Mouse (Mus musculus) left cerebral cortex, adult 6 months (tissue): ENCODE data around the gene Cct8. TPM values are rescaled to one million over a fixed set of nuclear protein-coding genes. Genes with fewer than 3 reads are reported as not detected.

ENCODE experiments used
- long read RNA-seq, 2 experiments: library from polyadenylated mRNA; unstranded; transcript quantifications; one replicate each; pipeline ENCODE4 v2.0.0; 2019 to 2020
- polyA plus RNA-seq: library from polyadenylated mRNA; unstranded; fragments of <200 nt; fragmentation: Nextera tagmentation; gene quantifications from 2 replicates; pipeline ENCODE4 v1.2.3, GENCODE M21; 2021

Gene Cct8
- 138 and 165 TPM in 2 replicates for polyA plus RNA-seq
- long read RNA-seq, experiment 1, transcript Cct8-201 (15 exons, 2,394 nt), result major isoform, 1,119 of 1,220 reads
- long read RNA-seq, experiment 1, partial matches to known transcripts, result 32 of 1,220 reads
- long read RNA-seq, experiment 1, other reads (novel, unspliced or antisense), result 69 of 1,220 reads
- long read RNA-seq, experiment 2, transcript Cct8-201 (15 exons, 2,394 nt), result major isoform, 212 of 283 reads
- long read RNA-seq, experiment 2, partial matches to known transcripts, result 49 of 283 reads
- long read RNA-seq, experiment 2, other reads (novel, unspliced or antisense), result 22 of 283 reads

DNA sequence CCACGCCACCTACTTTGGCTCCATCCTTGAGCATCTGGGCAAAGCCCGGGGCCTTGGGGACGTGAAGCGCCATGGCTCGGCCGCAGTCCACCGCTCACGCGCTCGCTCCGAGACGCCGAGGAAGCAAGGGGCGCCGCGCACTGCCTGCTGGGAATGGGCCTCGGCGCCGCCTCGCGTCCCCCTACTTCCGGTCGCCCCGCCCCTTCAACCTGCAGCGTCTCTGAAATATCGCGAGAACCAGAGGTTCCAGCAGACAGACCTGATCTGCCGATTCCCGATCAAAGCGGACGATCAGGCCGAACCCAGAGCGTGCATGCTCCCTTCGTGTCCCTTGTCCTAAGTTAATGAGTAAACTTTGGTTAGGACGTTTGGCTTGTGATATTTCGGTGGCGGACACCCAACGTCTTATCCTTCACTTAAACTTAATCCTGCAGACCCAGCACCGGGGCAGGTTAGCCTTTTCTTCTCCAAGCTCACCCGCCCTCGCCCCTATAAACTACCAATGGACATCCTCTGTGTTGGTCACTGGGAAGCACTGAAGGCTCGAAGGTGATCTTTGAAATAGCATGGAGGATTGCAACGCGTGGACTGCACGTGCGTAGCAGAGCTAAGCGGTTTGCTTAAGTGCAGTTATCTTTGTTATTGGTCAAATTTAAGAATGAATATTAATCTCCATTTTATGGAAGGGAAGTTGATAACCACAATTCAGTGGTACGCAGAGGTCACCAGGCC lies at the start of gene Cct8:
TSS of gene Cct8 (minus strand) at position 158 of the 732 bp plus-strand sequence.

DNA sequence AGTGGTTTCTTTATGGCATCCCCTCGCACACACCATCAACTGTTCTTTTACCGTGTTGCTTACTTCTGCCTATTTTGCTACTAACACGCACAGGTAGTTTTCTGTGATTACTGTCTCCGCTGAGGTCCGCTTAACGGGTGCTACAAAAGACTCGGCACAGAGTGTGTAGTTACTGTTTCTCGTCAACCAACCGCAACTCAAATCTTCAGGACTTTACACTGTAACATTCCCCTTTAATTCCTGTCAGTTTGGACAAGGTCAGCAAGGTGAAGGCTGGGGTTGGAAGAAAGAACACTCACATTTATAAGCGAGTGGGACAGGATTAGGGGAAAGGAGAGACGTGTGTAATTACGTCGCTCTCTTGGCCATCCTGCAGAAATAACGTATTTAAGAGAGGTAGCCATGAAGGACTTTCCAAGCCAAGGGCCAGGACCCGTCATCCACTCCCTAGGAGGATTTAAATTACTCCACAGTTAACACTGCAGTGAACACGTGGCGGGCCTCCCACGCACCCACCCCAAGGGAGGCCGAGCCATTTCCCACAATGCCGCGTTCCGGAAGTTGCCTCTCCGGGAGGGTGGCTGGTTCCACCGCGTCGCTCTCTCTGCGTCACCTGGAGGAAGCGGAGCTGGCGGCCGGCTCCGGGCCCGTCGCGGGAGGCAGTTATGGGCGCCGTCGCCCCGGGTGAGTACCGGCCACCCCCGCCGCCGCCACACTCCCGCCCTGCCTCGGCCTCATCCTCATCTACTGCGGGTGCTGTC lies 41.1 kb downstream of the Cct8 start, which contains the start of gene Usp16:
TSS of gene Usp16 (plus strand) at position 285 of the 761 bp plus-strand sequence.

DNA sequence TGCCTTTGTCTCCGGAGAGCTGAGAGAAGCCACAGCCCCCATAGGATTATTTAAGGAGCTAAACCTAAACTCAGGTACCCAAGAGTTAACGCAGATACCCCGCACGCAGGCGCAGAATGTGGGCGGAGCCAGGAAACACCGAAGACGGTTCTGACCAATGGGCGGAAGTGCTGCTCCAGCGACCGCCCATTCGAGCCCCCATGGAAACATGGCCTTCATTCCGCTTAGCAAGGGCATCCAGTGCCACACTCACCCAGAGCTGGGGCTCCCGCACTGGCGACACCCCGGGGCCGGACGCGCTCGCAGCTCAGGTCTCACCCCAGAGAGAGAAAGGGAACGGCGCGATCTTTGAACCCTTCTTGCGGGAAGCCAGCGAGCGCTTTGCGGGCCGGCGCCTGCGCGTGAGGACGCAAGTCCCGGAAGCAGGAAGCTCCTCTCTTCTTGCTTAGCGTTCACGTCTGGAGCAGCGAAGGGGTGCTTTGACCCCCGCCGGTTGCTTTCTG lies 55.4 kb downstream of the Cct8 start, which contains the start of gene Rwdd2b:
TSS of gene Rwdd2b (minus strand) at position 390 of the 503 bp plus-strand sequence.

Other genes starting within 250 kb of the Cct8 start
- gene N6amt1, start 141.7 kb downstream of the Cct8 start, polyA plus RNA-seq, result 11.6 and 17.9 TPM in 2 replicates
- gene Ltn1, start 63.3 kb downstream of the Cct8 start, polyA plus RNA-seq, result 12.2 and 14.8 TPM in 2 replicates
- gene Rwdd2b, start 55.3 kb downstream of the Cct8 start, polyA plus RNA-seq, result 9.9 and 10.3 TPM in 2 replicates
- gene Usp16, start 41.2 kb downstream of the Cct8 start, polyA plus RNA-seq, result 49.0 and 50.5 TPM in 2 replicates
- 0.19 TPM in 1 of 2 replicates, not detected in the other for gene Map3k7cl, start 57.5 kb upstream of the Cct8 start, polyA plus RNA-seq
- 2.0 TPM in 2 replicates for gene Bach1, start 203.1 kb upstream of the Cct8 start, polyA plus RNA-seq